Mouse (Mus musculus): ENCODE results near the gene Gm4969.

Gm4969 gene

GRCm38 (mm10) chr7:19069500-19069899 is 48.7 kb downstream of the Gm4969 start:
- DNase-seq (ENCODE audit: low read depth), result peak; percentile 50

DNA sequence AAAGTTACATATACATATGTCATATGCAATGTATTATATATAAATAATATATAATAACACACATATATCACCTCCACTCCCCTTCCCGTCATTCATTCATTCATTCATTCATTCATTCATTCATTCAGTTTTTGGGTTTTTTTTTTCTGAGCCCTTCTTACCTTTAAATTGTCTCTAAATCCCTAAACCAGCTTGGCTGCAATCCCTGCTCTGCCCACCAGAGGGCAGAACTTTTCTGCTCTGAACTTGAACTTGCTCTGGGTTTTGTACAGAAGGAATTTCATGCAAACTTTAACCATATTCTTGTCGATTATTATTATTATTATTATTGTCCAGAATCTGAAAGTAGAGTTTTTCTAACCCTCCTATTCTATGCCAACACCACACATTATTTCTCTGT is 49.5 kb downstream of the Gm4969 start:
- peak; percentile 79 for DNase-seq (ENCODE audit: low read depth)

DNA sequence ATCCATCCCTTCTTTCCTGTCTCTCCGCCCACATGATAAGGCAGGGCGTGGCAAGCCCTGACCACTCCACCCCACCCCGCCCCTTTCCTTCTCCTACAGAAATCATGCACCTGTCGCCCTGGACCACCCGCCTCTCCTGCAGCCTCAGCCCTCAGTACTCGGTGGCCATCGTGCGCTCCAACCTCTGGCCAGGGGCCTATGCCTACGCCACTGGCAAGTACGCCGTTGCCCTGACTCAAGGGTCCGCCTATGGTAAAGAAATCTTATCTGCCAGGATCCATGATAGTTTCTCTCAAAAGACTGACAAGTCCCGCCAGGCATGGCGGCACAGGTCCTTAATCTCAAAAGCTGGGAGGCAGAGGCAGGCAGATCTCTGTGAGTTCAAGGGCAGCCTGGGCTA is 50.2 kb downstream of the Gm4969 start:
- DNase-seq (ENCODE audit: low read depth), result no peak

- DNase-seq (ENCODE audit: low read depth), result no peak
These were observed 51.1 kb downstream of the Gm4969 start for GRCm38 (mm10) chr7:19067063-19067462.

DNA sequence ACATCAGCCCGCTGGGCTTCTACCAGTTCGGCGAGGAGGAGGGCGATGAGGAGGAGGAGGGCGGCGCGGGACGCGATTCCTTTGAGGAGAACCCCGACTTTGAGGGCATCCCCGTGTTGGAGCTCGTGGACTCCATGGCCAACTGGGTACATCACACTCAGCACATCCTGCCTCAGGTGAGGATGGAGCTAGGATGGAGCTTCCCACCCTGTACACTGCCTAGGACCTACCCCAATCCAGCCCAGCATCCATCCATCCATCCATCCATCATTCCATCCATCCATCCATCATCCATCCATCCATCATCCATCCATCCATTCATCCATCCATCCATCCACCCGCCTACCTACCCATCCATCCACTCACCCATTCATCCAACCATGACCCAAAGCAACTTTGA is 52.3 kb downstream of the Gm4969 start:
- DNase-seq (ENCODE audit: low read depth), result no peak

DNA sequence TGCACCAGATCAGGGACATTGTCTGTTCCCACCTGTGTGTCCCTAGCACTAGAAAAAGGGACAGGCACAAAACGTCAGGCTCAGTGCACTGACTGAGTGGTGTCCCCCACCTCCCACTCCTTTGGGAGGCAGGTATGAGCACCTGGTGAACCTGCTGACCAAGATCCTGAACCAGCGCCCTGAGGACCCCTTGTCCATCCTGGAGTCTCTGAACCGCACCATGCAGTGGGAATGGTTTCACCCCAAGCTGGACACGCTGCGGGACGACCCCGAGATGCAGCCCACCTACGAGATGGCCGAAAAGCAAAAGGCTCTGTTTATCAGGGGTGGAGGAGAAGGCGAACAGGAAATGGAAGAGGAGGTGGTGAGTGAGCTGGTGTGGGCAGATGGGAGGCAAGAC is 60.8 kb downstream of the Gm4969 start:
- no peak for DNase-seq (ENCODE audit: low read depth)

- no peak for DNase-seq (ENCODE audit: low read depth)
These were observed 63.1 kb downstream of the Gm4969 start for GRCm38 (mm10) chr7:19055108-19055507.

GRCm38 (mm10) chr7:19054777-19055076 is 63.4 kb downstream of the Gm4969 start:
- no peak for DNase-seq (ENCODE audit: low read depth)

DNA sequence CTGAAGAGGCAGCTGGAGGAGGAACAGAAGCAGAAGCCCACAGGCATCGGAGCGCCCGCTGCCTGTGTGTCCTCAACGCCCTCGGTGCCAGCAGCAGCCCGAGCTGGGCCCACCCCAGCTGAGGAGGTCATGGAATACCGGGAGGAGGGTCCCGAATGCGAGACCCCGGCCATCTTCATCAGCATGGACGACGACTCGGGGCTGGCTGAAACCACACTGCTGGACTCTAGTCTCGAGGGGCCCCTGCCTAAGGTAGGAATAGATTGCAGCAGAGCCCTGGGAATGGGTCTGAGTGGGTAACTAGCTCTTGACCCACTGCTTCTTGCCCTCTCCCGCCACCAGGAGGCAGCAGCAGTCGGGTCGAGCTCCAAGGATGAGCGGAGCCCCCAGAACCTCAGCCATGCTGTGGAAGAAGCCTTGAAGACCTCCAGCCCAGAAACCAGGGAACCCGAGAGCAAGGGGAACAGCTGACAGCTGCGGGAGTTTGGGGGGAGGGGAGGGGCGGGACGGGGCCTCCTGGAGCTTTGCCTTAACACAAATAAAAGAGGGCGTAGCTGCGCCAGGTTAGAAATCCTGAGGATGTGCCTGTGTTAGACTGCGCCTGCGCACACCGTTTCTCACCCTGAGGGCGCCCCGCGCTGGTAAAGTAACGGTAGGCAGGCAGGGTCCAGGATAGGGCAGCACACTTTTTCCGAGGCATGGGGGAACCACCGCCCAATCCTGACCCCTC is 64.0 kb downstream of the Gm4969 start, which contains the start of gene Rsph6a:
Gene Rsph6a, plus strand, starts transcription at position 644 of the 730 bp plus-strand sequence.
- DNase-seq (ENCODE audit: low read depth), result no peak

- DNase-seq (ENCODE audit: low read depth), result no peak
These were observed 65.0 kb downstream of the Gm4969 start for GRCm38 (mm10) chr7:19053136-19053532.

DNA sequence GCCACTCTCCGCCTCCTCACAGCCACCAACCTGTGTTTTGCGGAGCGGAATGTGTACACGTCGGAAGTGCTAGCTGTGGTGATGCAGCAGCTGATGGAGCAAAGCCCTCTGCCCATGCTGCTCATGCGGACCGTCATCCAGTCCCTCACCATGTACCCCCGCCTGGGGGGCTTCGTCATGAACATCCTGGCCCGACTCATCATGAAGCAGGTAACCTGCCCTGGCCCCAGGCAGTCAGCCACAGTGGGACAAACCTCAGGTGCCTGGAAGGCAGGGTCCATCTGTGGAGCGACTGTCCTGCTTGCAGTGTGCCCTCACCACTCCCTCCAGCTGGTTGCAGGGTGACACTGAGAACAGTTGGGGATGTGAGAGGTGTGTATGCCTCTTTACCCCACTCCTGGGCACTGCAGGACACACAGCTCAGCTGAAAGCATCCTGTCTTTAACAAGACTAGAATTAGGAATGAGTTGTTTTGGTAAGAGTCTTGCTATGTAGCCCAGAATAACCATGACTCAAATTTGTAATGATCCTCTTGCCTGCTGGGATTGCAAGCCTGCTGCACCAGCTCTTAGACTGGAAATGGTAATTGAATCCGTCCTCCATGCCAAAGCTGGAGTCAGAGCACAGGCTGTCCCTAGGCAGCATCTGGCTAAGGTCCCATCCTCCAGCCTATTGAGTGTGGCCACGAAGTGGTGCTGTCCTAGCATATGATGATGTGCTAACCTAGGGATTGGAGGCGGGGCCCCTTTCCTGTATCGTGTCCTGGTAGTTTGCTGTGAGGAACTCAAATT is 65.6 kb downstream of the Gm4969 start:
- no peak for DNase-seq (ENCODE audit: low read depth)

DNA sequence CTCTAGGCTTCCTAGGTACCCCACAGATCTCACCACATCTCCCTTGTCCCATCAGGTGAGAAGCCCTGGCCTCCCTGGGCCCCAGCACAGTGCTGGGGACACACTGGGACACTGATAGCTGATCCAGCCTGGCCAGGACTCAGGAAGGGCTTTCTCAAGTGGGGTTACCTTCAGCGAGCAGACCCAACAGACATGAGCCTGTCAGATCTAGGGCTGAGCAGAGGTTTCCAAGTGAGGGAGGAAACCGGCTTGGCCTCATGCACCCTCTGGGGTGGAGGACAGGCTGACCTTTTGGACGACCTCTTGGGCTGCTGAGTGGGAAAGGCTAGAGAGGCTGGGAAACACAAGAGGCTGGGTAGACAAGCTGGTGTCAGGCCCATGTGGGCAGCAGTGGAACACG is 67.0 kb downstream of the Gm4969 start:
- DNase-seq (ENCODE audit: low read depth), result no peak

GRCm38 (mm10) chr7:19050172-19050571 is 68.0 kb downstream of the Gm4969 start:
- no peak for DNase-seq (ENCODE audit: low read depth)

DNA sequence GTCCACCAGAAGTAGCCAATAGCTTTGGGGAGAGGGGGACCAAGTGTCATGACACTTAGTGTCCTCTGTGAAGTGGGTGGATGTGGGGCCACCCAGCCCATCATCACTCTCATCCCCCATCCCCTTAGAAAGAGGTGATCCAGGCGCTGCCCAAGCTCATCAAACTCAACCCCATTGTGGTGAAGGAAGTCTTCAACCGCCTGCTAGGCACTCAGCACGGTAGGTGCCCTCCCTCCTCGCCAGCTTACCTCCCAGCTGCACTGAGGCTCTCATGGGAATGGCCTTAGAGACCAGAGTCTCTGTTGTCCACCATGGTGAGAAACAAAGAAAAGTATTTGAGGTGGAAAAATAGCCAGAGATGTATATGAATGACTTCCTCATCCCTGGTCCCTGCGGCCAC is 68.9 kb downstream of the Gm4969 start:
- DNase-seq (ENCODE audit: low read depth), result no peak
